ENCODE assay signal across 18 mouse cellular contexts in the genomic region with DNA sequence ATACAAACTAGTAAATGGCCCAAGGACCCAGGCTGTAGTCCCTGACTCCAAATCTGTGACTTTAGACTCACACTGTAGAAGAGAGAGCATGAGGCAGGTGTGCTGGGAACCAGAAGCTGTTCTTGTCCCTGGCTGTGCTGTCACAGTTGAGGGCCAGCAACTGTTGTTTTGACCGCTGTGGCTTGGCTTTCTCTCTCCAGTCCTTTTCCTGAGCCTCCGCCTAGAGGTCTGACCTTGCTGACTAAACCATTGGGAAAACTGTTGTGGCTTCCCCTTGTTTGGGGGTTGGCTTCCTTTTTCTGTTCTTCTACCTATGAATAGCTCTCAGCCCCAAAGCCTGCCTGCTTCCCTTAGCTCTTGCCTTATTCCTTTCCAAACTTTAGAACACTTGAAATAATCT.
DNase-seq lines count a peak whose midpoint lies in the region; ATAC-seq lines count a peak whose summit lies in the region.
"Had no signal": no experiment of that assay in that cellular context is flagged by ENCODE, and none has a peak within 500 bp of the region (broad histone marks: within the 10 kb centered on the region; RNA-seq: fewer than 3 reads in every experiment).

No protein-coding gene starts in this region.

- H3K4me3 ChIP-seq in hindbrain, embryonic 14.5 days (replicated peaks; ENCODE audit: low read length), result no peak overlapping the region
- no peak overlapping the region for H3K4me3 ChIP-seq in hindbrain, embryonic 11.5 days (ENCODE audit: low read depth, low read length)
- H3K4me3 ChIP-seq: embryonic facial prominence, embryonic 13.5 days; forebrain, embryonic 12.5 days; left cerebral cortex, adult 2 months; neural tube, embryonic 13.5 days had no signal

- WGBS in hindbrain, embryonic 14.5 days, result 85% methylated on average over 2 of the region's 2 CpGs
- WGBS in hindbrain, embryonic 11.5 days, result 77% methylated on average over 2 of the region's 2 CpGs

- 0 out of 2 replicates have a peak, but pooled peaks have one; percentile 43 for ATAC-seq in hindbrain, embryonic 14.5 days (ENCODE audit: low FRiP score)
- no peak for ATAC-seq in hindbrain, embryonic 11.5 days (ENCODE audit: low FRiP score)
- ATAC-seq: midbrain, embryonic 16.5 days; Patski had no signal

- no peaks in the 10 kb centered on the region; the same call in 1 of the 2 replicates for H3K36me3 ChIP-seq in hindbrain, embryonic 14.5 days (replicated peaks; ENCODE audit: control insufficient read depth, insufficient read depth)
- H3K36me3 ChIP-seq in hindbrain, embryonic 11.5 days (ENCODE audit: control insufficient read depth, insufficient read depth, low read length), result no peaks in the 10 kb centered on the region
- H3K36me3 ChIP-seq: forebrain, embryonic 12.5 days had no signal

- H3K4me2 ChIP-seq in hindbrain, embryonic 14.5 days (replicated peaks), result no peak overlapping the region
- H3K4me2 ChIP-seq in hindbrain, embryonic 11.5 days (replicated peaks; ENCODE audit: low read depth, low read length), result no peak overlapping the region
- H3K4me2 ChIP-seq: embryonic facial prominence, embryonic 13.5 days; forebrain, embryonic 12.5 days; neural tube, embryonic 13.5 days had no signal

- no peak overlapping the region for H3K9ac ChIP-seq in hindbrain, embryonic 14.5 days
- H3K9ac ChIP-seq in hindbrain, embryonic 11.5 days (ENCODE audit: low read depth, low read length), result no peak overlapping the region
- H3K9ac ChIP-seq: embryonic facial prominence, embryonic 13.5 days; forebrain, embryonic 12.5 days; neural tube, embryonic 13.5 days had no signal

- no peaks in the 10 kb centered on the region for H3K9me3 ChIP-seq in hindbrain, embryonic 14.5 days (ENCODE audit: control insufficient read depth, low read length)
- H3K9me3 ChIP-seq in hindbrain, embryonic 11.5 days (ENCODE audit: control insufficient read depth, low read length), result no peaks in the 10 kb centered on the region
- H3K9me3 ChIP-seq: embryonic facial prominence, embryonic 13.5 days; neural tube, embryonic 13.5 days had no signal

- no peaks in the 10 kb centered on the region for H3K27me3 ChIP-seq in hindbrain, embryonic 14.5 days (ENCODE audit: control insufficient read depth, insufficient read depth, low read length)
- no peaks in the 10 kb centered on the region for H3K27me3 ChIP-seq in hindbrain, embryonic 11.5 days (ENCODE audit: control insufficient read depth, insufficient read depth, low read length)
- H3K27me3 ChIP-seq: embryonic facial prominence, embryonic 13.5 days; forebrain, embryonic 12.5 days; neural tube, embryonic 13.5 days; Patski had no signal

- H3K4me1 ChIP-seq in hindbrain, embryonic 14.5 days (replicated peaks; ENCODE audit: control insufficient read depth, insufficient read depth, low read length), result peaks cover 10% of the 10 kb centered on the region; the same call in 1 of the 2 replicates
- H3K4me1 ChIP-seq in hindbrain, embryonic 11.5 days (replicated peaks; ENCODE audit: control insufficient read depth, insufficient read depth, low read length), result no peaks in the 10 kb centered on the region

- H3K27ac ChIP-seq in hindbrain, embryonic 14.5 days, result no peak overlapping the region
- no peak overlapping the region for H3K27ac ChIP-seq in hindbrain, embryonic 11.5 days (ENCODE audit: low read depth, low read length)
- H3K27ac ChIP-seq: embryonic facial prominence, embryonic 13.5 days; forebrain, embryonic 12.5 days; left cerebral cortex, adult 2 months; neural tube, embryonic 13.5 days; stomach, postnatal 0 days had no signal

- DNase-seq in adrenal gland, adult 8-10 months, result peak; percentile 12
- no peak for DNase-seq in adrenal gland, postnatal 10 days
- DNase-seq in hindbrain, embryonic 14.5 days (ENCODE audit: low spot score), result no peak
- no peak for DNase-seq in hindbrain, embryonic 11.5 days (ENCODE audit: low spot score)
- DNase-seq in ovary, adult 18-20 months (ENCODE audit: low spot score), result peak; percentile 45
- DNase-seq in ovary, postnatal 10 days (ENCODE audit: low spot score), result no peak
- no peak for DNase-seq in urinary bladder, postnatal 10 days (ENCODE audit: low spot score)
- DNase-seq in thymus, postnatal 4 days, result no peak
- DNase-seq: kidney, adult 8-10 months; lung, postnatal 36 days; thymus, postnatal 25 days had no signal

Comparison
In these comparisons a context has a peak if more than half of its experiments do, and no peak if none do; other contexts are left out.
1. DNase-seq: peak in adrenal gland, adult 8-10 months (single experiment) and ovary, adult 18-20 months (single experiment); none in adrenal gland, postnatal 10 days (single experiment), hindbrain, embryonic 14.5 days (single experiment), hindbrain, embryonic 11.5 days (single experiment), ovary, postnatal 10 days (single experiment), urinary bladder, postnatal 10 days (single experiment) and thymus, postnatal 4 days (single experiment).